Mouse (Mus musculus): ENCODE data around the gene Frmd4b. TPM values are rescaled to one million over a fixed set of nuclear protein-coding genes. Genes with fewer than 3 reads are reported as not detected.

The Frmd4b gene
- polyA plus RNA-seq, 1 experiment, result 22.3 TPM

DNA sequence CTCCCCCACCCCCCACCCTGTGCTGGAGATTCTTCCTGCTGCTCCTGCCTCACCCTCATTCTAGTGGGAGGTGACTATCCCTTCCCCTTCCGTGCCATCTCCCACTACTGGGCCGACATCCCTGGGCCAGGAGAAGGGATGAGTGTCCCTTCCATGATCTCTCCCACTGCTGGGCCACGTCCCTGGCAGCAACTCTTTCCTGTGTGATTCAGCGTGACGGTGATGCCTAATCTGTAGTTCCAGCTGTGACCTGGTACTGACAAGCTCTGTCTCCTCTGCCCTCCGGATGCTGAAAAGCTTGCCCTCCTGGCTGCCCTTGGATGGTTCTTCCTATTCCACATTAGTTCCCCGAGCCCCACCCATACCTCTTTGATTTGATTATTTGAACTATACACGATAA, 31.3 kb downstream of the Frmd4b start:
- TF ChIP-seq POLR2A (IDR thresholded peaks at IDR 0.05; ENCODE audit: borderline replicate concordance, extremely low read depth, low read depth, low read length) (no peak), CTCF (IDR thresholded peaks at IDR 0.05; ENCODE audit: insufficient read depth, low read length) (no peak)
- Histone ChIP-seq H3K4me3 (replicated peaks; ENCODE audit: extremely low read depth, low read depth, low read length) (no peak overlapping the region), H3K4me1 (ENCODE audit: control insufficient read depth, insufficient read depth, low read length) (peaks cover 4% of the 10 kb centered on the region; the same call in 1 of the 2 replicates)
- DNase-seq, result no peak
- WGBS, result 38% methylated on average over 8 of the region's 8 CpGs

DNA sequence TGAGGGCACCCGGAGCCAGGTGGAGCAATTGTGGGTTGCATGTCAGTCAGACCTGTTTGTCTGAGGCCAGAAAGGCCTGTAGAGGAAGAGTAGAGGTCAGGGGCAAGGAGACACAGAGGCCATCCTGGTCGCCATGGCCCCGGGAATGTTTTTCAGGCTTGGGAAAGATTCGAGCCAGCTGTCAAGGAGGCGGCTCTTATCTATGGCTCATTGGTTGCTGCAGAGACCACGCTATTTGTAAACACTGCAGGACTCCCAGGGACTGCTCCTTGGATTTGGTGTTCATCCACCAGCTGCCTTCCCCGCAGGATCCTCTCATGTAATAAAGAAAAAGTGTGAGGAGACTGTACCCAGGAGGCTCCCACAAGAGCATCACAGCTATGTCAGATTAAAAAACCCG, 34.6 kb downstream of the Frmd4b start:
- 39% methylated on average over 8 of the region's 8 CpGs for WGBS
- Histone ChIP-seq H3K4me1 (ENCODE audit: control insufficient read depth, insufficient read depth, low read length) (peaks cover 6% of the 10 kb centered on the region; the same call in 1 of the 2 replicates), H3K4me3 (replicated peaks; ENCODE audit: extremely low read depth, low read depth, low read length) (no peak overlapping the region)
- DNase-seq, result no peak
- no peak for TF ChIP-seq POLR2A (IDR thresholded peaks at IDR 0.05; ENCODE audit: borderline replicate concordance, extremely low read depth, low read depth, low read length)
- TF ChIP-seq CTCF (IDR thresholded peaks at IDR 0.05; ENCODE audit: insufficient read depth, low read length), result no peak

DNA sequence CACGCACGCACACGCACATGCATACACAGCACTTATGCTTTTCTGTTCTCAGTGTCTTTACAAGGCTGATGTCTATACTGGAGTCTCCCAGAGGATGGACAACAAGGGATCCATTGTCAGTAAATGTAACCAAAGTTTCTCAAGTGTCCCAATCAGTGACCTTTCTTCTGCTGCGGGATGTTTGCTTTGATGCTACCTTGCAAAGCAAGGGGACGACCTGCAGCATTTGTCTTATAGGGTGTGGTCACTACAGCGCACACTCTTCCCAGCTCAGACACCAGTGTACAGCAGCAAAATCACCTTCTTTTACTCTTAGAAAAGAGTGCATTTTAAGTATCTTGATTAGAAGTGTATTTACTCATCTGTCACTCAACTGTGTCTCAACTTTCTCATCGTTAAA, 35.4 kb downstream of the Frmd4b start:
- 79% methylated on average over 7 of the region's 7 CpGs for WGBS
- Histone ChIP-seq H3K4me1 (ENCODE audit: control insufficient read depth, insufficient read depth, low read length) (peaks cover 6% of the 10 kb centered on the region; the same call in 1 of the 2 replicates), H3K4me3 (replicated peaks; ENCODE audit: extremely low read depth, low read depth, low read length) (no peak overlapping the region)
- TF ChIP-seq POLR2A (IDR thresholded peaks at IDR 0.05; ENCODE audit: borderline replicate concordance, extremely low read depth, low read depth, low read length), result no peak
- TF ChIP-seq CTCF (IDR thresholded peaks at IDR 0.05; ENCODE audit: insufficient read depth, low read length), result no peak
- DNase-seq, result no peak

DNA sequence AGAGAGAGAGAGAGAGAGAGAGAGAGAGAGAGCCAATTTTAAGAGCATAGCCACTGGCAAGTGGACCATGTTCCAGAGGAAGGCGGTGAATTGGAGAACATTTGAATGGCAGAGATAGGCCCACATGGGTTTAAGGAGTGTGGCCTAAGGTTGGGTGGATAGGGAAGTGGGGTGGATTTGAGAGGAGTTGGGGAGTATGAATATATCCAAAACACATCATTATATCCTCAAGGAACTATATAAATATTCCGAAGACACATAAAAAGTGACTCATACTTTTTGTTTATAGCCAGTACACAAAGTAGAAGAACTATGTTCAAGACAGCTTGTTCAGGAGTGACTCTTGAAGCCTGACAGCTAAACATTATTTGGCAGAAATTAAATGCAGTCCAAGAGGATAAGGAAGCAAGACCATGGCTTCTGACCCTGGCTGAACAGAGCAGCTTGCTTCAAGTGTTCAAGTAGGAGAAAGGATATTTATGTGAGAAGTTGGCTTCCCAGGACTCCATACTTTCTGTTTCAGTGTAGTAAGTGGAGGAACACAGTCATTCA, 36.8 kb downstream of the Frmd4b start:
- no peak overlapping the region for H3K4me3 ChIP-seq (replicated peaks; ENCODE audit: extremely low read depth, low read depth, low read length)
- no peak for DNase-seq
- H3K4me1 ChIP-seq (ENCODE audit: control insufficient read depth, insufficient read depth, low read length), result peaks cover 6% of the 10 kb centered on the region; the same call in 1 of the 2 replicates
- 53% methylated on average over 2 of the region's 2 CpGs for WGBS
- TF ChIP-seq POLR2A (IDR thresholded peaks at IDR 0.05; ENCODE audit: borderline replicate concordance, extremely low read depth, low read depth, low read length) (no peak), CTCF (IDR thresholded peaks at IDR 0.05; ENCODE audit: insufficient read depth, low read length) (no peak)

DNA sequence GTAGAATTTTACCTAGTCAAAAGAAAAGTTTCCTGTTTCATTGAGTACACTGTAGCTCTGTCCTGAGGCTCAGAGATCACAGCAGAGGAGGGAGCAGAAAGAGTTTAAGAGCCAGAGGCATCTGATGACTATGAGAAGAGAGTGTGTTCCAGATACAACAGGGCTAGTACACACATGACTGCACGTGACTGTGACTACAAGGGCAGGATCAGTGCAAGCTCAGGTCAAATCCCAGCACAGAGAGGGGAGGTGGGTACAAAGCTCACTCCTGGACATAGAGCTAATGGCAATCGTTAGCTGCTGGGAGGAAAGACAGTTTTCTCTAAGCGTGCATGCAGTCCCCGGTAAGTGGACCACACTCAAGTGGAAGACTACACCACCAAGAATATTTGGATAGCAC, 37.6 kb downstream of the Frmd4b start:
- WGBS, result 76% methylated on average over 4 of the region's 4 CpGs
- TF ChIP-seq CTCF (IDR thresholded peaks at IDR 0.05; ENCODE audit: insufficient read depth, low read length), result no peak
- TF ChIP-seq POLR2A (IDR thresholded peaks at IDR 0.05; ENCODE audit: borderline replicate concordance, extremely low read depth, low read depth, low read length), result no peak

DNA sequence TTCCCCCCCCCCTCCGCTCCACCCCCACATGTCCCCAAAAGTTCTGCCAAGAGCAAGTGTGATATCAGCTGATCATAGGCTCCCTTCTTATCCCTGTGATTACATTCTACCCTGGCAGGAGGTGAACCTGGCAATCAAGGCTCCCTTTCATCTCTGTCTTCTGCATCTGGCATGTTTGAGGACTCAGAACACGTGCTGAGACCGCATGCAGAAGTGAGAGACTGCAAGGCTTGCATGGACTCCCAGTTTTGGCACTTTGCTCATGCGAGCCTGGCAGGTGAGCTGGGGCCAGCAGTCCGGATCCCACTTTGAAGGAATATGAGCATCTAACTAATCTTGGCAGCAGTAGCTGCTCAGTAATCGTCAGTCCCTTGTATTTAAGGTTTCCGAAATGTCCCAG, 39.1 kb downstream of the Frmd4b start:
- WGBS, result 86% methylated on average over 7 of the region's 7 CpGs
- TF ChIP-seq POLR2A (IDR thresholded peaks at IDR 0.05; ENCODE audit: borderline replicate concordance, extremely low read depth, low read depth, low read length) (no peak), CTCF (IDR thresholded peaks at IDR 0.05; ENCODE audit: insufficient read depth, low read length) (no peak)
- DNase-seq, result no peak
- Histone ChIP-seq H3K4me1 (ENCODE audit: control insufficient read depth, insufficient read depth, low read length) (peaks cover 6% of the 10 kb centered on the region; the same call in 1 of the 2 replicates), H3K4me3 (replicated peaks; ENCODE audit: extremely low read depth, low read depth, low read length) (no peak overlapping the region)

More for the DNA sequence above, 37.6 kb downstream of the Frmd4b start:
- no peak for DNase-seq
- Histone ChIP-seq H3K4me1 (ENCODE audit: control insufficient read depth, insufficient read depth, low read length) (peaks cover 6% of the 10 kb centered on the region; the same call in 1 of the 2 replicates), H3K4me3 (replicated peaks; ENCODE audit: extremely low read depth, low read depth, low read length) (no peak overlapping the region)

DNA sequence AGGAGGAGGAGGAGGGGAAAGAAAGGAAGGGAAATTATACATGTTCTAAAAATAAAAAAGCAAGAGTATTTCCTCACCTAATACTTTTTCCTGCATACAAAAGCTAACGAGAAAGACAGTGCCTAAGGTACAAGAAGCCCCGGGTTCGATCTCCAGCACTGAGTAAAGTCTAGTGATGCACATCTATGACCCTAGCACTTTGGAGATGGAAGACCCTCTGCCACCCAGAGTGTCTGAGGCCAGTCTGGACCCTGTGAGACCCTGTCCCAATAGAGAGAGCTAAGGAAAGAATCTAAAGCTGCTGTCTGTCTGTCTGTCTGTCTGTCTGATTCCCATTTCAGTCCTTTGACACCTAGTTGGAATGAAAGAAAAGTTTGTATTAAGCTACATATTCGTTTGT, 40.0 kb downstream of the Frmd4b start:
- WGBS, result 68% methylated on average over 4 of the region's 4 CpGs
- Histone ChIP-seq H3K4me3 (replicated peaks; ENCODE audit: extremely low read depth, low read depth, low read length) (no peak overlapping the region), H3K4me1 (ENCODE audit: control insufficient read depth, insufficient read depth, low read length) (peaks cover 5% of the 10 kb centered on the region; the same call in 1 of the 2 replicates)
- TF ChIP-seq POLR2A (IDR thresholded peaks at IDR 0.05; ENCODE audit: borderline replicate concordance, extremely low read depth, low read depth, low read length), result no peak
- no peak for TF ChIP-seq CTCF (IDR thresholded peaks at IDR 0.05; ENCODE audit: insufficient read depth, low read length)
- no peak for DNase-seq

DNA sequence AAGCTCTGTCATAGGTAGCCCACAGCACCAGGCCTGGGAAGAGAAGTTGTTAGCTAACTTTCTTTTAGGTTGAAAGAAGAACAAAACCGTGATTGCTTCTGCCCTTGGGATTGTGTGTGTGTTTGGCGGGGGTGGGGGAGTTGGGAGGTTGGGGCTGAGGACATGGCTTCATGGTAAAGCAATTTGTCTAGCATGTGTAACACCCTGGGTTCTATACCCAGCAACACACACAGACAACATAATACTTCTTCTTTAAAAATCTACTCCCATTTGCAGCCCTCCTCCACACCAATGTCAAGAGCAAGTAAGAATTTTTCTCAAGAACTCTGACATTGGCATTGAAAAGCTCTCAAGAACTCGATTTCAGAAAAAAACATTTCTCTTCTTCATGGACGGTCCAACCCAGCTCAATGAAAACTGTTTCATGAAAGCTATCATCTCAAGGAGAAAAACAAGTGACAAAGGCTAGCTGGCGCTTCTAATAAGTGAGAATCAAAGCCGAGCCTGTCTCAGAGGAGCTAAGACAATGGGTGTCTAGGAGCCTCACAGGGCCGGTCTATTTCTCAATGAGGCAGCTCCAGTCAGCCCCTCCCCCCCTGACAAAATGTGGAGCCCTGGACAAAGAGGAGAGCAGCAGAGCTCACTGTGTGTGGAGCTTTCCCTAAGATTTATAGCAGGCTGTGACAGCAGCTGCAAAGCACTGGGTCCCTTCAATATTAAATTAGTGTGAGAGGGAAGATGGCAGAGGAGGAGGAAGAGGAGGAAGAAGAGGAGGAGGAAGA, 40.6 kb downstream of the Frmd4b start:
- DNase-seq, result no peak
- no peak overlapping the region for H3K4me3 ChIP-seq (replicated peaks; ENCODE audit: extremely low read depth, low read depth, low read length)
- peaks cover 5% of the 10 kb centered on the region; the same call in 1 of the 2 replicates for H3K4me1 ChIP-seq (ENCODE audit: control insufficient read depth, insufficient read depth, low read length)
- TF ChIP-seq POLR2A (IDR thresholded peaks at IDR 0.05; ENCODE audit: borderline replicate concordance, extremely low read depth, low read depth, low read length), result no peak
- TF ChIP-seq CTCF (IDR thresholded peaks at IDR 0.05; ENCODE audit: insufficient read depth, low read length), result no peak
- 51% methylated on average over 7 of the region's 7 CpGs for WGBS

DNA sequence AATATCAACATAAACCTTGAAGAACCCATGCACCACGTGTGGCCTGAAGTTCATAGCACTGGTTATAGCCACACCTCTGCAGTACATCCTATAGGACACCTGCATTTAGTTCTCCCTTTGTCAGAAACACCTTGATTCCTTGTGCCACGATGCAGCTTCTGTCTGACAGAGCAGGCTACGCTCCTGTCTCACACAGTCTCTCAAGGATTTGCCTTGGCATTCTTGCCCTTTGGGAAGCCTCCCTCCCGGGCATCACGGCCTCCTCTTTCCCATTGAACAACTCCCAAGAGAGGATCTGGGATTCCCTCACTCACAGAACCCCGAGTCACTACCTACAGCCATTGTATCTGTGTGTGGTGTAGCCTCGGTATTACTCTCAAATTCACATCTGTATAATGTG, 41.2 kb downstream of the Frmd4b start:
- TF ChIP-seq CTCF (IDR thresholded peaks at IDR 0.05; ENCODE audit: insufficient read depth, low read length) (no peak), POLR2A (IDR thresholded peaks at IDR 0.05; ENCODE audit: borderline replicate concordance, extremely low read depth, low read depth, low read length) (no peak)
- peaks cover 3% of the 10 kb centered on the region; the same call in 1 of the 2 replicates for H3K4me1 ChIP-seq (ENCODE audit: control insufficient read depth, insufficient read depth, low read length)
- no peak for DNase-seq
- 88% methylated on average over 7 of the region's 7 CpGs for WGBS
- no peak overlapping the region for H3K4me3 ChIP-seq (replicated peaks; ENCODE audit: extremely low read depth, low read depth, low read length)

DNA sequence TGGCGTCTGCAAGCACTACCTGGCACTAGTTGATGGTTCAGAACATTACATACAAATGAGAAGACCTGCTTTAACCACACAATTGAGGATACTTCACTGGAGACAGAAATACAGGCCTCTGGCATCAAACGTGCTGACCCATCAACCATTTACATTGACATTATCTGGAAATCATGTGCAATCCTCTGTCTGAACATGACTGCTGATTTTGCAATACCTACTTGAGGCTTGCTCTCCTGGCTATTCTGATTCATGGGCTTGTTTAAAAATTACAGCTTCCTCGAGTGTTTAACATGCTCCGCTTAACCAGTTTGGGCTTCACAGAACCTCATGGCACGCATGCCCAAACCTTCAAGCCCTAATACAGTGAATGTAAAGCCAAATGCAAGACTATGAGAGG, 42.4 kb downstream of the Frmd4b start:
- Histone ChIP-seq H3K4me3 (replicated peaks; ENCODE audit: extremely low read depth, low read depth, low read length) (no peak overlapping the region), H3K4me1 (ENCODE audit: control insufficient read depth, insufficient read depth, low read length) (peaks cover 3% of the 10 kb centered on the region; the same call in 1 of the 2 replicates)
- TF ChIP-seq CTCF (IDR thresholded peaks at IDR 0.05; ENCODE audit: insufficient read depth, low read length) (no peak), POLR2A (IDR thresholded peaks at IDR 0.05; ENCODE audit: borderline replicate concordance, extremely low read depth, low read depth, low read length) (no peak)
- DNase-seq, result no peak
- 70% methylated on average over 5 of the region's 5 CpGs for whole genome bisulfite sequencing
